Mouse (Mus musculus) cerebellum, postnatal 10 days (tissue): Measurements from ENCODE around the gene Tmtc2.

Source experiments
- DNase-seq, 2 experiments: peaks; one replicate each; pipeline ENCODE4 v3.0.0; 2021; ENCODE audit warnings: mixed read lengths in 2 of 2

Gene Tmtc2

GRCm38 (mm10) chr10:105287064-105287463 lies 287.2 kb downstream of the Tmtc2 start:
- peak; percentile 35 to 38 for DNase-seq

DNA sequence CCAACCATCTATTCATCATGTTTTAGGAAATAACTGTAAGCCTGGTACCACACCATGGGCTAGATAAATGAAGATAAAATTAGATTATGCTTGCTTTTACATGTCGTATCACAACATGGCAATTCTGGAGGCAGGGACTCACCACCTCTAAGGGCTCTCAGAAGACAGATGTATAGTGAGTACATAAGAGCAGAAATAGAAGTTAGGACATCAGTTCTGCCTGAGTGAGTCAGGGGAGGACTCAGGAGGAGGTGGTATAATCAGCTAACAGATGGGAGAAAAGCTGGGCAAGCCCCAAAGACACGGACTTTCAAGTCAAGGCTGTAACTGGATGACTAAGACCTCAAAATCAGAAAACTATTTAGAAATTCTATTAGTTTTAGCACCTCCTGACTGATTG lies 288.0 kb downstream of the Tmtc2 start:
- DNase-seq: no peak

DNA sequence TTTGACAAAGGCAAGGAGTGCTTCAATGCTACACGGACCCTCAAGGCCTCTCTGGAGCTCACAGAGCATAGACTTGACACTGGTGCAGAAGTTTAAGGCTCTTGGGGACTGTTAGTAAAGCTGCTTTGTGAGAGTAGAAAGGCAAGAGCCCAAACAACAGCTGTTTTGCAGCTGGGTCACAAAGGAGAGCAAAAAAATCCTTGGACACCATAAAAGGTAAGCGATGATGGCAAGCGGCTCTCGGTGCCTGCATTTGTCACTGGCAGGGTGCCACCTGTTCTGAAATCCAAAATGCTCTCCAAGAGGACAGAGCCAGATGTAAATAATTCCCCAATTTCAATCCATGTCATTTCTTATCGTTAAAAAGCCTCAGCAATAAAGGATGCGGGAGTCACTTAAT lies 290.1 kb downstream of the Tmtc2 start:
- peak; percentile 66 to 68 for DNase-seq

DNA sequence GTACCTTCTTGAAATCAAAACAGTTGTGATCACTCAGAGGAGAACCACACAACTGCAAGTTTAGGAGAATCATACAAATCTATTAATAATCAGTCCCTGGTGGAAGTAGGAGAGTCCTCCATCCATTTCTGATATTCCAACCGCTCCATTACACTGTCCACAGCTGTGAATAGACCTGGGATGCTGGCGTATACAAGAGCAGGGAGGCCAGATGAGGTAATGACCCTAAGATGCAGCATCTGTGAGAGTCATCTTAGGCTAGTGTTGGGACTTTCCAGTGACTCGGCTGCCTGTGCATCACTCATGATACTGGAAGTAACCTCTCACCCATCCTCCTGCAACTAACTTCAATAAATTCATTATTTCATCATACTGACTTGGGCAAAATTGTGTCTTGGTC lies 293.3 kb downstream of the Tmtc2 start:
- DNase-seq: no peak

GRCm38 (mm10) chr10:105260053-105260452 lies 314.2 kb downstream of the Tmtc2 start:
- DNase-seq: peak in 1 of 2 experiments; percentile 8

GRCm38 (mm10) chr10:105238291-105238690 lies 336.0 kb downstream of the Tmtc2 start:
- DNase-seq: peak; percentile 61 to 73

DNA sequence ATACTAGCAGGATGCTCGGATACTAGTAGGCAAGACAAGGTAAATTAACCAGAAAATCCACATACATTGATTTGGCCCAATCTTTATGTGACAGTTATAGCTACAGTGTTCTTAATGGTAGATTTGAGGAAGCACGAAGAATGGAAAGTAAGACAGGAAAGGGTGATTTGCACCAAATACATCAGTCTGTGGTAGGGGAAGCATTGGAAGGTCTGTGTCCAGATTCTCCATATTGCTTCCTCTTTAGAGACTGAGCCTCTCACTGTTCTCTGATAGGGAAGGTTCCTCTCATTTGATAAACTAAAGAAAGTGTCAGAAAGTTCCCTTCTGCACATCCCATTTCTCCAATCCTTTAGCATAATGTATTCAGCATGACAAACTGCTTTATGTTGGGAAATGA lies 341.4 kb downstream of the Tmtc2 start:
- DNase-seq: no peak

DNA sequence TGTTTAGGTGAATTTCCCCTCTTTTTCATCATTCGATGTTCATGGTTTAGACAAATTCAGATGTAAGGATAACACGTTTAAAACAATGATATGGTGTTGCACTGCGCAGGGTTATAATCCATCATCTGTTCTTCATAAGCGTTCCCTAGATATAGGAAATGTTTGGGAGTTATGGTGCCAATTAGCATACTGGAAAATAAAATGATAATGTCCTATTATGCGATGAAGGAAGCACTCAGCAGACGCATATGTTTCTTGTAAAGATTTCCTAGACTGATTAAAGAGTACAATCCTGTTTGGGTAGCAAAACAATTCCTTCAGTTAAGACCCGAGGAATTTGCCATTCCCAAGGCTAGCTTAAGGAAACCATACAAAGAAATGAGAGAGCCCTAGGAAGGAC lies 343.8 kb downstream of the Tmtc2 start:
- no peak for DNase-seq

DNA sequence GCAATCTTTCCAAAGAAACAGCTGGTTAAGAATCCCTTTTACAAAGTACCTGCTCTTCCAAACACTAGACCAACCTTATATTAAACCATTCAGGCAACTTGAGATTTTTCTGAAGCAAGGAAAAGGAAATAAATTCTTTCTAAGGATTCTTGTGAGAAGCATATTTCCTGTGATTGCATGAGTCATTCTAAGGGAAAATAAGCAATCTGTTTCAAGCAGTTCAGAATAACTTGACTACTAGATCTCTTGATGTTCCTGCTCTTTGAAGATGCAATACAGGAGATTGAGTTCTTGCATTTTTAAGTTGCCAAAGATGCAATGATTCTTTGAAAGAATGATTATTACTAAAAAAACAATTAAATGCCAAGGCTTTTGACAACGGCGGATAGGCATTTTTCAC lies 345.6 kb downstream of the Tmtc2 start:
- DNase-seq: no peak

- DNase-seq: no peak
Observed at GRCm38 (mm10) chr10:105227631-105228030, 346.6 kb downstream of the Tmtc2 start.

GRCm38 (mm10) chr10:105225714-105226113 lies 348.5 kb downstream of the Tmtc2 start:
- no peak for DNase-seq

DNA sequence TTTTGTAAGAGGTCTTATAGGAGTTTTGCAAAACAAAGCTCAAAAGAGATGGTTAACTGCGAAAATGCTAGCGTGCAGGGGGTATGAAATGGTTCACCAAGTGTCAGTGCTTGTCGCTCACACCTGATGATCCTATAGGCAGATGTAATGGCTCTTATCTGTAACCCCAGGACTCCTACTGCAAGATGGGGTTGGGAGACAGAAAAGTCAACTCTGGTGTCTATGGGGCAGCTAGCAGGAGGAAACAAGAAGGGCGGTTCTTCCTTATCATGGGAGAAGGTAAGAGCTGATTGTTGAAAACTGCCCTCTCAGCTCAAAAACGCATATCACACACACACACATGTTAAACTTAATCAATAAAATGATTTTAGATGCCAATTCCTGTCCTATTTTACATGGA lies 351.3 kb downstream of the Tmtc2 start:
- DNase-seq: no peak

- DNase-seq: peak; percentile 69 to 79
Observed at GRCm38 (mm10) chr10:105201491-105201890, 372.8 kb downstream of the Tmtc2 start.

DNA sequence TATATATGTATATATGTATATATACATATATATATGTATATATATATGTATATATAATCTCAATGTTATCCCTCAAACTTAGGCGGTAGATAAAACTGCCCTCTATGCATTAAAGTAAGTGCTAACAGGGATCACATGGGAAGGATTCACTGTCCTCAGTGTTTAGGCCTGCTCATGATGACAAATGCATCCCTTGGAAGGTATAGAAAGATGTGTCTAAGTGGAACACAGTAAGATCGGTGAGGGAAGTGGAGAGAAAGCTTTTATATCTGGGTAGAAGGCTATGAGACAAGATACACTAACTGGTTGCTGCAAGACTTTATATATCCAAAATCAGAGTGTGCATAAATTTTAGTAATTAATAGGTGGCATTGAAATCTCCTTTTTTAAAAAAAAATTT lies 373.6 kb downstream of the Tmtc2 start:
- no peak for DNase-seq

DNA sequence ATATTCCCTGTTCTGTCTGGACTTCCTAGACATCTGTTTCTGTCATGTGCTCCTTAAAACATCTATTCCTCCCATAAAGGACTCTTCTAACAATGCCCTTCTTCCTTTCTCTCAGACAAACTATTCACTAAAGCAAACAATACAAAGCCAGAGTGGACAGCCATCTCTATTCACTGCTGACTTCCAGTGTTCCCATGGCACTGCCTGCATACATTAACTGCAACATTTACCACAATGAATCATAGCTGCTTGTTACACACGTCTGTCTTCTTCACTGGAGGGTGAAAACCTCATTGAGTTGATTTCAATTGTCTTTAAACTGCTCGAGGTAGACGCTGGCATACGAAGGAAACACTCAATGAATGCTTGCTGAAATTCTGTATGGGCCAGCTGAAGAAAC lies 374.2 kb downstream of the Tmtc2 start:
- DNase-seq: no peak

DNA sequence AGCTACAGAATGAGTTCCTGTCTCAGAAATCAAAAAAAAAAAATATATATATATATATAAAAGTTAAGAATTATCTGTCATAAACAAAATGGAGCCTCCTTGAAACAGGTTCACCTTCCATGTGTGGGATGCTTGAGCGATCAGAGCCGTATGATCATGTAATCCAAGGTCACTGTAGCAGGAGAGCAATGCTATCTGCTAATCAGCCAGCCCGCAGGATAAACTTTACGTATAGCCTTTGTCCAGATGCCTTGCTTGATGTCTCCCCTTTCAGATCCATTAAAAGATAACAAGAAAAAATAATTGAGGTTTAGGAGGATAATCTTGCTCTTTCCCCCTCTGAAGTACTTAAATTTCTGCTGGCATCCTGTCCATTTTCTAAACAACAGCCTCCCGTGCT lies 374.7 kb downstream of the Tmtc2 start:
- no peak for DNase-seq

DNA sequence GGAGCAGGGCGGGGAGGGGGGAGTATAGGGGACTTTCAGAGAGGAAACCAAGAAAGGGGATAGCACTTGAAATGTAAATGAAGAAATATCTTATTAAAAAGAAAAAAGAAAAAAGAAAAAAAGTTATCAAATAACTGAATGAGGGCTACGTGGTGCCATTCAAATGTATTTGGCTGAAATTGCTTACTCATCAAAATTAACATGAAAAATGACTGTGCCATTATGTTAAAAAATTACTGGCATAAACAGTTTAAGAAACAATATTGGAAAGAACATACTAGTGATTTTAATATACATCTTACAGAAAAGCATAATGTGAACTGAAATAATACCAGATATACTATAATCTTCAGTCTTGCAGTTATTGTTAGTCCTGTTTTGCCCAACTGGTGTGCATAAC lies 378.9 kb downstream of the Tmtc2 start:
- no peak for DNase-seq

DNA sequence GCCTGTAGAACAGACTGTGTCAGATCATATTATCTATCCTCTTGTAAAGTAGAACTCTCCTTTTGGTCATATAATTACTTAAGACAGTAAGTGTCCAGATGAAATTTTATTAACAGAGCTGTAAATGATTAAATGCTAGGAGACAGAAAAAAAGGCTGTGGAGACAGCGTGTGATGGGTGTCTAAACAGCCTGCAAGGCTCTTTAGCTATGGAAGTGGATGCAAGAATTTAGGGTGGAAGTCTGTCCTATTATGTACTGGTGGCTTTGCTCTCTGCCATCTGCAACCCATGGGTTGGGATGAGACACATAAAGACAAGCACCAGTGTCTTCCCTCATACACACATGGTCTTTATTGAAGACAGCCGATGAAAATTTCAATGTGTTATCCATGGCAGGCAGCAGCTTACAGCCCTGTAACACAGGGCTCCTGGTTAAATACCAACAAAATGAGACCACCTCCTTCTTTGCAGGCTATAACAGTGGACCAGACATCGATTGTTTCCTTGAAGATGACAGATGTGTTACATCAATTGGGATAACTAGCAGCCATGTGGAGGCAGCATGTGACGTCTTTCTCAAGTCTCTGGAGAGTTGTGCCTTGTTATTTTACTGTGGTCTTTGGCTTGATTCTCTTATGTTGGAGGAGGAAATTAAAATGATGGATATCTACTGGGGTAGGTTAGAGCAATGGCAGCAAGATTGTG lies 380.3 kb downstream of the Tmtc2 start:
- DNase-seq: no peak

GRCm38 (mm10) chr10:105192071-105192470 lies 382.2 kb downstream of the Tmtc2 start:
- no peak for DNase-seq

DNA sequence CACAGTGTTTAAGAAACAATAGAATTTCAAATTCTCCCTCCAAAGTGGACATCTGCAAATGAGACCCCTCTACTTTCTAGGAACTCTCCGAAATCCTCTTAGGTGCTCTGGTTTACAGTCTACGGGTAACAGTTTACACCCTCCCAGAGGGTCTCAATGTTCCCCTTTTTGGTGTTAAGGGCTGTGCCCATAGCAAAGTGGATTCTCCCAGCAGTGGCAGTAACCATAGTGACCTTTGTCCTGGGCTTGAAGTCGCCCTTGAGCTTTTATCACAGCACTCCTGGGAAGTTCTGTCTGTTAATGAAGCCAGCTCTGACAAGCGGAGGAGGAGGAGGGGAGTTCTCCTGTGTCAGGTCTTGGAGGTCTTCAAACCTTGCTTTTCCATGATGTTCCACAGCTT lies 384.5 kb downstream of the Tmtc2 start:
- DNase-seq: no peak

DNA sequence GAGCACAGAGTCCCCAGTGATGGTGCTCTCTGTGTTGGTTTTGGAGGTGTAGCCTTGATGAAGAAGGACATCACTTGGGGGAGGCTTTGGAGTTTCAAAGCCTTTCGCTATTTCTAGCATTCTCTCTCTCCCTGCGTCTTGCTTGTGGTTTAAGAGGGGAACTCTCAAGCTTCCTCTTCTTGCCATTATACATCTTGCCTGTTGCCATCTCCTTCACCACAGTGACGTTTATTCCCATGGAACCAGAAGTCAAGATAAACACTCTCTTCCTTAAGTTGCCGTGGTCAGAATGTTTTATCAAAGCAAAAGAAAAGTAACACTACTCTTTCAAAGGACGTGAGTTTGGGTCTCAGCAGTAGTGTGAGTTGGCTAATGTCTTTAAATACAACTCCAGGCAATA lies 387.6 kb downstream of the Tmtc2 start:
- no peak for DNase-seq

GRCm38 (mm10) chr10:105168443-105169102 lies 405.7 kb downstream of the Tmtc2 start:
- no peak for DNase-seq

GRCm38 (mm10) chr10:105165291-105165690 lies 409.0 kb downstream of the Tmtc2 start:
- DNase-seq: no peak

- no peak for DNase-seq
Observed at GRCm38 (mm10) chr10:105153789-105154188, 420.5 kb downstream of the Tmtc2 start.

DNA sequence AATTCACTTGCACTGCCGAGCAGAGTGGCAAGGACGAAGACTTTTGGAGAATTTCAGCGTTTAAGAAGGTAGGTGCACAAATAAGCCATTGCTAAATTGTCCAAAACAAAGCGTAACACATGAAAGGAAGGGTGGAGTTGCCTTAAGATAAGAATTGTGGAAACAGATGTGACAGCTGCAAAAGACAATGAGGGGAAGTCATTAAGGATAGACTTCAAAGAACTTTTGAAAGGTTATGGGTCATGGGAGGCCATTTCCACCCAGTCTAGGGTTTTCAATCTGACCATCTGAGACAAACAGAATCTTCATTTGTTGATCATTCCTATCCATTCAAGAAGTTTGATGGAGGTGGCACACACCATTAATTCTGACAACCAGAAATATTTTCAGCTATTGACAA lies 429.9 kb downstream of the Tmtc2 start:
- no peak for DNase-seq
